Mouse (Mus musculus): ENCODE measurements around the gene Rabl6.

Rabl6 gene

GRCm38 (mm10) chr2:25587290-25587689 lies 21.0 kb downstream of the Rabl6 start:
- peaks cover 99% of the 10 kb centered on the region for H3K36me3 ChIP-seq (ENCODE audit: insufficient read depth, low read length)
- no peak overlapping the region for H3K4me3 ChIP-seq (replicated peaks; ENCODE audit: low read length)
- 0 out of 2 replicates have a peak, but pooled peaks cover under 1% of the 10 kb centered on the region for H3K27me3 ChIP-seq (ENCODE audit: insufficient read depth, low read length)
- no peaks in the 10 kb centered on the region for H3K9me3 ChIP-seq (ENCODE audit: low read length)
- no peak for TF ChIP-seq POU5F1 (IDR thresholded peaks at IDR 0.05; ENCODE audit: borderline replicate concordance, low read length)
- no peak for TF ChIP-seq NANOG (IDR thresholded peaks at IDR 0.05; ENCODE audit: borderline replicate concordance, low read length)
- TF ChIP-seq CTCF (conservative IDR thresholded peaks at IDR 0.05; ENCODE audit: low read length) = no peak
- H3K4me1 ChIP-seq (replicated peaks; ENCODE audit: low read depth, low read length) = peaks cover 27% of the 10 kb centered on the region

DNA sequence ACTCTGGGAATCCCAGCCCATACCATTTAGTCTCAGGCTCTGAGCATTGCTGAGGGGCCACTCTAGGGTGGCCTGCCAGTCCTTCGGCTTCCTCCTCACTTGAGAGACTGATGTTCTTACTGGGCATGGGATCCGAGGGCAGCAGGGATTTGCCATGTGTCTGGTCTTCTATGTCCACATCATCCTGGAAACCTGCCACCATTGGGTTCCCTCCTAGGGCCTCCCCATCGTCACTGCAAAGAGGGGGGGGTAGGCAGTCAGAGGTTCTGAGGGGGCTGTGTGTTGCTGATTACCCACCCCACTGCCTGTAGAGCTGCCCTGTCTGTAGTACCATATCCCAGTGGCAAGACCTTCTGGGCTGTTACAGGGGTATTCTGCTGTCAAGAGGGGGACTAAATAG lies 22.7 kb downstream of the Rabl6 start:
- Histone ChIP-seq H3K36me3 (ENCODE audit: insufficient read depth, low read length) (peaks cover 85% of the 10 kb centered on the region), H3K27me3 (ENCODE audit: insufficient read depth, low read length) (peaks cover 14% of the 10 kb centered on the region), H3K4me3 (replicated peaks; ENCODE audit: low read length) (no peak overlapping the region), H3K9me3 (ENCODE audit: low read length) (no peaks in the 10 kb centered on the region), H3K4me1 (replicated peaks; ENCODE audit: low read depth, low read length) (peaks cover 42% of the 10 kb centered on the region)
- TF ChIP-seq CTCF (conservative IDR thresholded peaks at IDR 0.05; ENCODE audit: low read length) (no peak), POU5F1 (IDR thresholded peaks at IDR 0.05; ENCODE audit: borderline replicate concordance, low read length) (no peak), NANOG (IDR thresholded peaks at IDR 0.05; ENCODE audit: borderline replicate concordance, low read length) (no peak)

DNA sequence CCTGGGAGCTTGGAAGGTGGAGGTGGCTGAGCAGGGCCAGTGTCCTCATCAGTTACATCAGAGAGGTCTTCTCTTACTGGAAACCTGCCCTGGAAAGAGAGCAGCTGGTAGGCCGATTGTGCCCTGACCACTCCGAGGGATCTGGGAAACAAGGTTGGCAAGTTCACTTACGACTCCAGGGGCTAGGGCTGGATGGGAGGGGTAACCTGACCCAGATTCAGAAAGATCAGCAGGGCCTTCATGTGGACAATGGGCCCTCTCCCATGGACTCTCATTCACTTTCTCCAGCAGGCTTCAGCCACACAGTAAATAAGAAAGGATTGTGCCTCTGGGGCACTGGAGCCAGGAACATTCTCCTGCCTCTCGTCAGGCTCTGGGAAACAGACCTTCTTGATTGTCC lies 23.5 kb downstream of the Rabl6 start:
- peaks cover 21% of the 10 kb centered on the region for H3K27me3 ChIP-seq (ENCODE audit: insufficient read depth, low read length)
- no peaks in the 10 kb centered on the region for H3K9me3 ChIP-seq (ENCODE audit: low read length)
- peaks cover 47% of the 10 kb centered on the region for H3K4me1 ChIP-seq (replicated peaks; ENCODE audit: low read depth, low read length)
- H3K36me3 ChIP-seq (ENCODE audit: insufficient read depth, low read length) = peaks cover 78% of the 10 kb centered on the region
- TF ChIP-seq NANOG (IDR thresholded peaks at IDR 0.05; ENCODE audit: borderline replicate concordance, low read length) (no peak), CTCF (conservative IDR thresholded peaks at IDR 0.05; ENCODE audit: low read length) (no peak), POU5F1 (IDR thresholded peaks at IDR 0.05; ENCODE audit: borderline replicate concordance, low read length) (no peak)
- no peak overlapping the region for H3K4me3 ChIP-seq (replicated peaks; ENCODE audit: low read length)

DNA sequence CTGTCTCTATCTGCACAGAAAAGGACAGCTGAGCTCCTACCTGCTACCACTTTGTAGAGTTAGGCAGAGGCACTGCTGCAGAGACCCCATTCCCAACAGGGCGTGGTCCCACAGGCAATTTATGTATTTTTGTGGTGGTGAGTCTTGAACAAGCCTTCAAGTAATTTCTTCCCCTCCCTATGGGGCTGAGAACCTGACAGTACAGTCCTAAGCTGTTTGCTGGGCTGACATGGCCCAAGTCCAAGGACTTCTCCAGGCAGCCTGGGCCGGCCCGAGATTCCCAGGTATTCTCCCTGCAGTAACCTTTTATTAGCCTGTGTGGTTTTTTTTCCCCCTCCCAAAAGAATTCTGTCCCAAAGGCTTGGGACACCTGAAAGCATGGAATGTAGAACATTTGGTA lies 24.2 kb downstream of the Rabl6 start:
- Histone ChIP-seq H3K4me1 (replicated peaks; ENCODE audit: low read depth, low read length) (peaks cover 53% of the 10 kb centered on the region), H3K36me3 (ENCODE audit: insufficient read depth, low read length) (peaks cover 71% of the 10 kb centered on the region), H3K27me3 (ENCODE audit: insufficient read depth, low read length) (peaks cover 28% of the 10 kb centered on the region), H3K9me3 (ENCODE audit: low read length) (no peaks in the 10 kb centered on the region), H3K4me3 (replicated peaks; ENCODE audit: low read length) (no peak overlapping the region)
- no peak for TF ChIP-seq NANOG (IDR thresholded peaks at IDR 0.05; ENCODE audit: borderline replicate concordance, low read length)
- no peak for TF ChIP-seq POU5F1 (IDR thresholded peaks at IDR 0.05; ENCODE audit: borderline replicate concordance, low read length)
- no peak for TF ChIP-seq CTCF (conservative IDR thresholded peaks at IDR 0.05; ENCODE audit: low read length)

DNA sequence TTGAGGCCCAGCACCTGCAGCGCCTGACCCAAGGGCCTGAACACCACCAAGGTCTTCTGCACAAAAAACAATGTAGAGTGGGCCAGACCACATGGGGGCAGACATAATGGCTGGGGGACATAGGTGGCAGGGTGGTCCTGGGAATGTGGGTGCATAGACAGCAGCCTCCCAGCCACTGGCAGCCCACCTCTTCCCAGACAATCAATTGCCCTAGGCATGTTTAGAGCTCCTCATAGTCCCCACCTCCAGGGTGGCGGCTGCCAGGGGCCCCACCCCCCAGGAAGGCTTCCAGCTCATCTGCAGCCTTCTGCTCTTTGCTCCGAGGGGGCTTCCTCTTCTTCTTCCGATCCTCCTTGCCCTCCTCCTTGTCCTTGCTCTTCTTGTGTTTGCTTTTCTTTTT lies 24.8 kb downstream of the Rabl6 start:
- Histone ChIP-seq H3K4me3 (replicated peaks; ENCODE audit: low read length) (no peak overlapping the region), H3K9me3 (ENCODE audit: low read length) (no peaks in the 10 kb centered on the region), H3K36me3 (ENCODE audit: insufficient read depth, low read length) (peaks cover 65% of the 10 kb centered on the region), H3K27me3 (ENCODE audit: insufficient read depth, low read length) (peaks cover 34% of the 10 kb centered on the region), H3K4me1 (replicated peaks; ENCODE audit: low read depth, low read length) (peaks cover 59% of the 10 kb centered on the region)
- TF ChIP-seq CTCF (conservative IDR thresholded peaks at IDR 0.05; ENCODE audit: low read length) (no peak), NANOG (IDR thresholded peaks at IDR 0.05; ENCODE audit: borderline replicate concordance, low read length) (no peak), POU5F1 (IDR thresholded peaks at IDR 0.05; ENCODE audit: borderline replicate concordance, low read length) (no peak)

- no peaks in the 10 kb centered on the region for H3K9me3 ChIP-seq (ENCODE audit: low read length)
- H3K36me3 ChIP-seq (ENCODE audit: insufficient read depth, low read length) = peaks cover 61% of the 10 kb centered on the region
- H3K4me1 ChIP-seq (replicated peaks; ENCODE audit: low read depth, low read length) = peaks cover 63% of the 10 kb centered on the region
- peak overlapping the region; percentile 5; the same call in 1 of the 2 replicates for H3K4me3 ChIP-seq (replicated peaks; ENCODE audit: low read length)
- TF ChIP-seq POU5F1 (IDR thresholded peaks at IDR 0.05; ENCODE audit: borderline replicate concordance, low read length) (no peak), CTCF (conservative IDR thresholded peaks at IDR 0.05; ENCODE audit: low read length) (no peak)
- peaks cover 39% of the 10 kb centered on the region for H3K27me3 ChIP-seq (ENCODE audit: insufficient read depth, low read length)
Measured at GRCm38 (mm10) chr2:25583120-25583481, 25.2 kb downstream of the Rabl6 start.

DNA sequence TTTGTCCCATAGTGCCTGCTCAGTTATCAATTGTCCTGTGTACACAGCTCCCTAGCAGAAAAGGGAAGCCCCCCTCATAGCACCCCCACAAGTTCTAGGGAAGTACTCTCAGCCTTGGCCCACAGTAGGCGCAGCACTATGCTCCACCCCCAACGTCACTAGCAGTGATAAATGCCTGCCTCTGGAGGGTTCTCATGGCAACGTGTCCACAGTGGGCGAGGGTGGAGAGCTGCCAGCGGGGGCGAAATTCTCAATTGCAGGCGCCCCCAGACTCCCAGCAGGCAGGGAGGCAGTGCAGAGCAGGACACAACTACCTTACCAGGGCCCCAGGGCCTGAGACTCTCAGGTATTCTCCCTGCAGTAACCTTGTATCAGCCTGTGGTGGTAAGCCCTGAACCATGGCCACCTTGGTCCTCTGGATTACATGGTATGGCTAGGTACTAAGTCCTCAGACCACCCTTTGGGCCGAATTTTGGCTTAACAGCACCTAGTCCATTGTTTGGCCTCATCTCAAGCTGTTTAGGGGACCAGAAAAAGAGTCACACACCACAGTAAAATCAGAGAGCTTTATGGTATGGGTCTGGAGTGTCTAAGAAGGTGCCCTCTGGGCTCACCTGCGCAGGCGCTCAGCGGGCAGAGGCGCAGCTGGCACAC lies 25.7 kb downstream of the Rabl6 start:
- Histone ChIP-seq H3K9me3 (ENCODE audit: low read length) (no peaks in the 10 kb centered on the region), H3K4me1 (replicated peaks; ENCODE audit: low read depth, low read length) (peaks cover 65% of the 10 kb centered on the region), H3K36me3 (ENCODE audit: insufficient read depth, low read length) (peaks cover 56% of the 10 kb centered on the region), H3K4me3 (replicated peaks; ENCODE audit: low read length) (peak overlapping the region; percentile 5; the same call in 1 of the 2 replicates), H3K27me3 (ENCODE audit: insufficient read depth, low read length) (peaks cover 44% of the 10 kb centered on the region)
- no peak for TF ChIP-seq CTCF (conservative IDR thresholded peaks at IDR 0.05; ENCODE audit: low read length)
- TF ChIP-seq NANOG (IDR thresholded peaks at IDR 0.05; ENCODE audit: borderline replicate concordance, low read length) = no peak
- no peak for TF ChIP-seq POU5F1 (IDR thresholded peaks at IDR 0.05; ENCODE audit: borderline replicate concordance, low read length)

- Histone ChIP-seq H3K9me3 (ENCODE audit: low read length) (no peaks in the 10 kb centered on the region), H3K36me3 (ENCODE audit: insufficient read depth, low read length) (peaks cover 49% of the 10 kb centered on the region), H3K27me3 (ENCODE audit: insufficient read depth, low read length) (peaks cover 51% of the 10 kb centered on the region), H3K4me1 (replicated peaks; ENCODE audit: low read depth, low read length) (peaks cover 67% of the 10 kb centered on the region), H3K4me3 (replicated peaks; ENCODE audit: low read length) (no peak overlapping the region)
- TF ChIP-seq NANOG (IDR thresholded peaks at IDR 0.05; ENCODE audit: borderline replicate concordance, low read length) = no peak
- no peak for TF ChIP-seq CTCF (conservative IDR thresholded peaks at IDR 0.05; ENCODE audit: low read length)
- no peak for TF ChIP-seq POU5F1 (IDR thresholded peaks at IDR 0.05; ENCODE audit: borderline replicate concordance, low read length)
Measured at GRCm38 (mm10) chr2:25581901-25582301, 26.4 kb downstream of the Rabl6 start.

All from E14TG2a.4 (cell line).